Mouse (Mus musculus) heart, embryonic 14.5 days (tissue): ENCODE measurements around the gene Appl2. TPM values are rescaled to one million over a fixed set of nuclear protein-coding genes. Genes with fewer than 3 reads are reported as not detected.

Experiments
- ATAC-seq: fragments of 200-750 bp; cut with Nextera tagmentation; 2 replicates; pipeline ENCODE4 v1.8.0; 2017; ENCODE audit warnings: low read depth, moderate TSS enrichment; ENCODE audit not compliant: insufficient number of reproducible peaks, insufficient read depth, low FRiP score
- H3K27ac ChIP-seq, 2 experiments: fragments of 200-500 bp in 1 of 2; fragments of 300-500 bp in 1 of 2; sonication (generic) in 1 of 2; replicated peaks in 1 of 2; 2 replicates each; pipeline ENCODE4 v1.5.1; 2012 to 2014; ENCODE audit warnings: low read depth in 2 of 2, low read length in 2 of 2, control low read depth in 1 of 2, mild to moderate bottlenecking in 1 of 2, mixed read lengths in 1 of 2; ENCODE audit not compliant: control insufficient read depth in 1 of 2, insufficient read depth in 1 of 2
- H3K27me3 ChIP-seq: fragments of 300-500 bp; sonication (generic); 2 replicates; pipeline ENCODE4 v1.6.1; 2014; ENCODE audit warnings: mild to moderate bottlenecking, low read length, control low read depth; ENCODE audit not compliant: control insufficient read depth, insufficient read depth
- H3K36me3 ChIP-seq: fragments of 300-500 bp; sonication (generic); 2 replicates; pipeline ENCODE4 v1.6.1; 2014; ENCODE audit warnings: mild to moderate bottlenecking, control low read depth, low read length, mixed read lengths; ENCODE audit not compliant: control insufficient read depth, insufficient read depth
- H3K4me1 ChIP-seq, 2 experiments: fragments of 200-500 bp in 1 of 2; fragments of 300-500 bp in 1 of 2; sonication (generic) in 1 of 2; 2 replicates each; pipeline ENCODE4 v1.6.1; 2012 to 2014; ENCODE audit warnings: low read length in 2 of 2, control low read depth in 1 of 2, mixed read lengths in 1 of 2; ENCODE audit not compliant: control insufficient read depth in 2 of 2, insufficient read depth in 2 of 2
- H3K4me2 ChIP-seq: fragments of 300-500 bp; sonication (generic); 2 replicates; pipeline ENCODE4 v1.6.1; 2014; ENCODE audit warnings: mild to moderate bottlenecking, low read length
- H3K4me3 ChIP-seq, 2 experiments: fragments of 200-500 bp in 1 of 2; fragments of 300-500 bp in 1 of 2; sonication (generic) in 1 of 2; 2 replicates each; pipeline ENCODE4 v1.5.1; 2012 to 2014; ENCODE audit warnings: low read length in 2 of 2, mild to moderate bottlenecking in 2 of 2, control low read depth in 1 of 2, low read depth in 1 of 2, moderate library complexity in 1 of 2; ENCODE audit not compliant: control insufficient read depth in 1 of 2, insufficient read depth in 1 of 2
- H3K9ac ChIP-seq: fragments of 300-500 bp; sonication (generic); 2 replicates; pipeline ENCODE4 v1.6.1; 2014; ENCODE audit warnings: mild to moderate bottlenecking, low read length
- H3K9me3 ChIP-seq: fragments of 300-500 bp; sonication (generic); 2 replicates; pipeline ENCODE4 v1.6.1; 2016; ENCODE audit warnings: low read length, control low read depth; ENCODE audit not compliant: control insufficient read depth
- WGBS: fragments of 180-500 bp; shearing (Covaris S2); extraction: QIAGEN DNeasy Blood & Tissue Kit; methylation state at CpG from one replicate; pipeline ENCODE4 v1.1.7; 2014; 5-methylcytosine and 5-hydroxymethylcytosine counted together
- polyA plus RNA-seq: library from polyadenylated mRNA; unstranded; fragments of >200 nt; fragmentation: Nextera tagmentation; extraction: Ambion mirVana; gene quantifications from 2 replicates; pipeline ENCODE4 v1.2.1, GENCODE M21; 2014

Gene Appl2
- polyA plus RNA-seq, 1 experiment from 2014 or later: 34.9 TPM

- peaks cover 33% of the 10 kb centered on the region for H3K36me3 ChIP-seq
- no peak overlapping the region for H3K4me3 ChIP-seq
- WGBS: 75% methylated on average over 10 of the region's 10 CpGs
- H3K4me2 ChIP-seq: no peak overlapping the region
- no peak overlapping the region for H3K27ac ChIP-seq
- no peaks in the 10 kb centered on the region for H3K9me3 ChIP-seq
- ATAC-seq: no peak
- H3K9ac ChIP-seq: no peak overlapping the region
- H3K27me3 ChIP-seq: no peaks in the 10 kb centered on the region
- H3K4me1 ChIP-seq: peaks cover 3 to 16% of the 10 kb centered on the region in 2 experiments; a peak in 3 of 4 replicates
Observed at GRCm38 (mm10) chr10:83631775-83632174, 16.8 kb downstream of the Appl2 start.

DNA sequence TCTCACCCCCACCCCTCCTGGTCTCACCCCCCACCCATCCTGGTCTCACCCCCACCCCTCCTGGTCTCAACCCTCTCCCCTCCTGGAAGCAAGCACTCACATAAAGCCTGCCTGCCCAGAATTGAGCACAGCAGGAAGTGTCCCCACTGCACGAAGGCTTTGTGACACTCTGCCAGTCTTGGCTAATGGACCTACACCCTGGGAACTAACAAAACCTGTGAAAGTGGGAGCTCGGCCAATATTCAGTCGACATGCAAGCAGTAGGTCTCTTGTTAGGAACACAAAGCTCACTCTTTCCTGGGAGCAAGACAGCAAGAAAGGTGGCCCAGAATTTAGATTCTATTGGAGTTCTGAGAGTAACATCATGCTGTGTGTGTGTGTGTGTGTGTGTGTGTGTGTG lies 17.6 kb downstream of the Appl2 start:
- Histone ChIP-seq H3K4me2 (no peak overlapping the region), H3K27ac (no peak overlapping the region), H3K27me3 (no peaks in the 10 kb centered on the region), H3K9ac (no peak overlapping the region), H3K4me1 (peaks cover 3 to 14% of the 10 kb centered on the region in 2 experiments; a peak in 3 of 4 replicates), H3K4me3 (no peak overlapping the region), H3K36me3 (peaks cover 38% of the 10 kb centered on the region), H3K9me3 (no peaks in the 10 kb centered on the region)
- ATAC-seq: no peak
- WGBS: 30% methylated on average over 3 of the region's 3 CpGs

- Histone ChIP-seq H3K4me2 (no peak overlapping the region), H3K27ac (no peak overlapping the region), H3K9me3 (no peaks in the 10 kb centered on the region), H3K27me3 (no peaks in the 10 kb centered on the region), H3K36me3 (peaks cover 46% of the 10 kb centered on the region), H3K9ac (no peak overlapping the region), H3K4me3 (no peak overlapping the region), H3K4me1 (peaks cover 0 to 9% of the 10 kb centered on the region in 2 experiments; a peak in 2 of 4 replicates)
- ATAC-seq: no peak
- 94% methylated on average over 5 of the region's 5 CpGs for WGBS
Observed at GRCm38 (mm10) chr10:83629878-83630277, 18.7 kb downstream of the Appl2 start.

- no peak overlapping the region for H3K27ac ChIP-seq
- peaks cover 51% of the 10 kb centered on the region for H3K36me3 ChIP-seq
- H3K9ac ChIP-seq: no peak overlapping the region
- H3K4me3 ChIP-seq: no peak overlapping the region
- H3K9me3 ChIP-seq: no peaks in the 10 kb centered on the region
- ATAC-seq: no peak
- WGBS: 81% methylated on average over 12 of the region's 12 CpGs
- H3K4me2 ChIP-seq: no peak overlapping the region
- peaks cover 0 to 9% of the 10 kb centered on the region in 2 experiments; a peak in 1 of 4 replicates for H3K4me1 ChIP-seq
- H3K27me3 ChIP-seq: no peaks in the 10 kb centered on the region
Observed at GRCm38 (mm10) chr10:83629190-83629781, 19.3 kb downstream of the Appl2 start.

- H3K27ac ChIP-seq: no peak overlapping the region
- H3K9me3 ChIP-seq: no peaks in the 10 kb centered on the region
- ATAC-seq: no peak
- H3K27me3 ChIP-seq: no peaks in the 10 kb centered on the region
- H3K4me1 ChIP-seq: peaks cover 0 to 9% of the 10 kb centered on the region in 2 experiments; a peak in 1 of 4 replicates
- no peak overlapping the region for H3K9ac ChIP-seq
- no peak overlapping the region for H3K4me3 ChIP-seq
- H3K4me2 ChIP-seq: no peak overlapping the region
- peaks cover 57% of the 10 kb centered on the region for H3K36me3 ChIP-seq
- 85% methylated on average over 4 of the region's 4 CpGs for WGBS
Observed at GRCm38 (mm10) chr10:83628241-83628640, 20.3 kb downstream of the Appl2 start.

GRCm38 (mm10) chr10:83627113-83627687 lies 21.3 kb downstream of the Appl2 start:
- no peak for ATAC-seq
- Histone ChIP-seq H3K4me2 (no peak overlapping the region), H3K27ac (no peak overlapping the region), H3K9me3 (no peaks in the 10 kb centered on the region), H3K36me3 (peaks cover 66% of the 10 kb centered on the region), H3K4me1 (peaks cover 0 to 9% of the 10 kb centered on the region in 2 experiments; a peak in 1 of 4 replicates), H3K4me3 (no peak overlapping the region), H3K9ac (no peak overlapping the region), H3K27me3 (no peaks in the 10 kb centered on the region)
- 92% methylated on average over 9 of the region's 9 CpGs for WGBS

GRCm38 (mm10) chr10:83624841-83625240 lies 23.7 kb downstream of the Appl2 start:
- H3K9ac ChIP-seq: no peak overlapping the region
- WGBS: 89% methylated on average over 12 of the region's 12 CpGs
- no peak overlapping the region for H3K27ac ChIP-seq
- H3K27me3 ChIP-seq: no peaks in the 10 kb centered on the region
- no peak overlapping the region for H3K4me2 ChIP-seq
- no peak for ATAC-seq
- no peaks in the 10 kb centered on the region for H3K9me3 ChIP-seq
- H3K4me1 ChIP-seq: no peaks in the 10 kb centered on the region
- no peak overlapping the region for H3K4me3 ChIP-seq
- peaks cover 79% of the 10 kb centered on the region for H3K36me3 ChIP-seq
